Mouse (Mus musculus): ENCODE measurements around the gene Rplp0.

Rplp0 gene

DNA sequence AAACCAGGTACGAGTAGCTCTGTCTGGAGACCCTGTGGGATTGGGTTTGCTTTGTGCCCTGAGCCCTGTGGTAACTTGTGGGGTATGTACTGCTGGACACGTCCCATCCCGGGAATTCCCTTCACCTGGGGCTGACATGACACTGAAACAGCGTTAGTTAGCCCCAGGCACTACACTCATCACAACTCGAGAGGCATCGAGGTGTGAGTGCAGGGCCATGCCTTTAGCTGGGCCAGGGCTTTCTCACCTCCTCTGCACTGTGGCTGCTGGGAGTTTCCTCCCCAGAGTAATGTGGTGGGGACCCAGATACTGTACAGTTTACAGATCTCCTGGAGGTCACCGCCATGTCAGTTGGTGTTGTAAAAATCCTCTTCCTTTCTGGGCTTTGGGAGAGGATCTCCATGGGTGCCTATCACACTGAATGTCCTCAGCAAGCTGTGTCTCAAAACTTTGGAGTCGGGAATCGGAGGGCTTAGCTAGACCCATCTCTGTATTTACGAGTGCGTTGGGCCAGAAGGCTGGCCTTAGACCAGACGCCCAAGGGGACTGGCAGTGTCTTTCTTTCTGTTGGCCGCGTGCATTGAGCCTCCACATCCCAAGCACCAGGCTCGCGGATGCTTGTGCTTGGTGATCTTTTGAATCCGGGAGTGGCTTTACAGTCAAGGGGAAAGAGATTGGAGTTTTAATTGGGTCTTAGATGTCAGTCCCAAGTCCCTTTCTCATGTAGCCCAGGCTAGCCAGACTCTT lies 32.6 kb upstream of the Rplp0 start:
- no peak for DNase-seq (ENCODE audit: low read depth)

DNA sequence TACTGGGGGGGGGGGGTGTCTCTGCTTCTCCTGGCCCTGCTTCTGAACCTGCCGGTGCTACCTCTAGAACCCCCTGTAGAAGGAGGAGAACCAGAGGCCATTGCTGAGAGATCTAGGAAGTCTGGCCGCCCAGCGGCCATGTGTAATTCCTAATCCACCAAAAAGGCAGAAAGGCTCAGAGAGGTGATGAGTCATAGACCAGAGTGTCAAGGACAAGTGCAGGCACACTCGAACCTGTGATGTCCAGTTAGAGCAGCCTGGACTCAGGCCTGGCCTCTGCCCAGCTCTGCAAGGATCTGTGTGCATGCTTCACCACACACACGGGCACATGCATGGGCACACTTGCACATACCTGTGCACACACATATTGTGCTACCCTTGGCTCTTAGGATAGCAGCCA lies 31.1 kb upstream of the Rplp0 start:
- DNase-seq (ENCODE audit: low read depth) = peak; percentile 72

DNA sequence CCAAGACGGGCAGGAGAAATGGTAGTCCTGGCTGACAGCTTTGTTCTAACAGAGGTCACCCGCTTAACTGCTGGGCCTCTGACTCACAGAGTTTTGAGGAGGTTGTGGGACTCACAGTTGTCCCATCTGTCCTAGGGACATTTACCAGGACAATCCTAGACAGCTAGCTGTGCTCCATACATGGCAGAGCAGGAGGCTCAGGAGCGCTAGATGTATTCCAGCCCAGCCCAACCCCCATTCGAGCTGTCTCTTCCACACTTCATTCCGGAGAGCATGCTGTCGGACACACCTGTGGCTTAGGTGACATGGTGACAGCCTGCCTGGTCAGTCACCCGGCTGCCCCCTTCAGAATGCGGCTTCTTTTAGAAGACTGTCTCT lies 29.9 kb upstream of the Rplp0 start:
- DNase-seq (ENCODE audit: low read depth) = peak; percentile 33

DNA sequence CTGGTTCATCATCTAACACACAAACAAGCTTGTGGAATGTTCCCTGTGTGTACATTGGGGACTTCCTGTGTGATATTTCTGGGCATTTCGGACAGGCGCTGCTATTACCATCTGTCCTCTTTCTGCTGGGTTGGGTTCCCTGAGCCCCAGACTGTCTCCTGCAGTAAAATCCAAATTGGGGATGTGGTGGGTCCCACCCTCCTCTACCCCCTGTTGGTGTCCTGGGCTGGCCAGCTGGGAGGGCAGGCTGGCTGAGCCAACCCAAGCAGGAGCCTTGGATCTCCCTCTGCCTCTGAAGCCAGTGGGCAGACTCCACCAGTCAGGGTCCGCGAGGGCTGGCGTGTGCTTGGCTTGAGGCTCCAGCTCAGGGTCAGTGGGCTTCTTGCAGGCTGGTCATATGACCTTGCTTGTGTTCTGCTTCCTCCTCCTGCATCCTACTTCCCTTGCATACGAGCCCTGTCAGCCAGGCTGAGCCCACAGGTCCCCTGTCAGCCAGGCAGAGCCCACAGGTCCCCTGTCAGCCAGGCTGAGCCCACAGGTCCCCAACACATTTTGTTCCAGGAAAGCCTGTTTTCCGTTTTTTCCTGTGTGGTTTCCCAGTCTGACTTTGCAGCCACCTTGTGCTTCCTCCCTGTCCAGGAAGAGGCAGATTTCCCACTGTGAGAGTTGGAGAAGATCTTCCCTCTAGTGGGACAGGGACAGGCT lies 29.4 kb upstream of the Rplp0 start:
- peak; percentile 80 for DNase-seq (ENCODE audit: low read depth)

DNA sequence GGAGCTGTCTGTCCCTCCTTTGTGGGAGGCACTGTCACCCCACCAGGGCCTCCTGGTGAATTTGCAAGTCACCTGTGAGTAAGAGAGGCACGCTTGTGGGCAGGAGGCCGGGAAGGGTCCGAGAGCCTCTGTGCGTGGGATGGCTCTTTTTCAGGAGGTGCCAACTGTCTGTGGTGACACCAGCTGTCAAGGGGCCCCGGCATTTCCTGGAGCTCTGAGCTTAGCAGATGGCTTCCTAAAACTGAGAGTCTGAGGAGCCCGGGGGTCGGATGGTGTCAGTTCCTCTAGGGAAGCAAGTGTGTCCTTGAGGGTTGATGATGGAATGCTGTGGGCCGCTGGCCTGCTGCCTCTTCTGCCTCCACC lies 28.8 kb upstream of the Rplp0 start:
- DNase-seq (ENCODE audit: low read depth) = peak; percentile 81

DNA sequence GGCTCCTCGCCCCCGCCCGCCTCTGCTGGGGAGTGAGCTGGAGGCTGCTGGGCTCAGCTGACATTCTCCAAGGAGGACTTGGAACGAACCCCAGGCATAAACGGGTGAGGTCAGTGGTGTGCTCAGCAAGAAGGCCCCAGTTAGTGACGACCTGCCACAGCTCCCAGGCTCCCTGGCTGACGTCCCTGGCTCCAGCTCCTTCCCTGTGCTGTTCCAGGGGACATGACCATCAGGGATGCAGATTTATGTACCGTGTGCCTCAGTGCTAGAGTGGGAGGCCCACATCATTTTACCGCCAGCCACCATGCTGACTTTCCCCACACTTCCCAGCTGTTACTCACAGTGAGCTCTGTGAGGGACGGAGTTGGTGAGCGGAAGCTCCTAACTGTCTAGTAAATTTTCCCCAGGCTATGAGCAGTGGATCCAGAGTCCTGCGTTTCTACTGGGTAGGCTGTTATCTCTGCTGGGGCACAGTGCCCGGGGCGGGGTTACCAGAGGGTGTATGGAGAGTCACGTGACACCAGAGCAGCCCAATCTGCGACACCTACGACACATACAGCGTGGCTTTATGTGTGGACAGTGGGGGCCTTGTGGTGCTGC lies 27.5 kb upstream of the Rplp0 start:
- DNase-seq (ENCODE audit: low read depth) = peak; percentile 63

DNA sequence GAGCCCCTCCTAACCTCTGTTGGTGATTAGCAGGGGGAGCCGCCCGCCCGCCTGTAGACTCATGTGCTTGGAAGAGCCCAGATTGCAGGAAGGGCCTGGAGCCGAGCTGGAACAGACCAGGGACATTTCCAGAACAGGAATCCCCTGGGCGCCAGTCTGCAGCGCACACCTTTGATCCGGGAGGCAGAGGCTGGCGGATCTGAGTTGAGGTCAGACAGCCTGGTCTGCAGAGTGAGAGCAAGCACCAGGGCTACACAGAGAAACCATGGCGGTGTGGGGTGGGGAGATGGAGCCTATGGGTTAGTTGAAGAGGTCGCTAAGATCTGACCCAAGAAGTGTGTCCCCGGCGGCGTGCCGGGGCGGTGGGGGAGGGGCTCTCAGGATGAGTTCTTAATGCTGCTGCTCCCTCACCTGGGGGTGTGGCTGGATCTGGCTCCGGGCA lies 25.0 kb upstream of the Rplp0 start:
- peak; percentile 48 for DNase-seq (ENCODE audit: low read depth)

DNA sequence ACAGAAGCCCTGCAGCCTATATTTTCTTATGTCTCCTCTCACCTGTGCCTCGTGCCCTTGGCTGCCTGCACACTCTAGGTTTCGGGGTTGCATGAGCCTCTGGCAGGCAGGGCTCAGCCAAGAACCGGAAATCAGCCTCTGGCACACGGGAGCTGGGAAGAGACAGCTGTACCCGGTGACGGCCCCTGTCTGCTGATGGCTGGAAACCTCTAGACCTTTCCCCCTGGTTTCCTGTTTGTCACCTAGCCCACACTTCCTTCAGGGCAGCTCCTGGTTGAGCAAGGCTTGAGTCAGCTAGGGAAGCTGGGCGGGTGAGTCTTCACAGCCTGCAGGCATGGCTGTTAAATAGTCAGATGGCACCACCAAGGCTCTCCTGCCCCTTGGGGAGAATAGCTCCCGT lies 24.4 kb upstream of the Rplp0 start:
- DNase-seq (ENCODE audit: low read depth) = peak; percentile 87

DNA sequence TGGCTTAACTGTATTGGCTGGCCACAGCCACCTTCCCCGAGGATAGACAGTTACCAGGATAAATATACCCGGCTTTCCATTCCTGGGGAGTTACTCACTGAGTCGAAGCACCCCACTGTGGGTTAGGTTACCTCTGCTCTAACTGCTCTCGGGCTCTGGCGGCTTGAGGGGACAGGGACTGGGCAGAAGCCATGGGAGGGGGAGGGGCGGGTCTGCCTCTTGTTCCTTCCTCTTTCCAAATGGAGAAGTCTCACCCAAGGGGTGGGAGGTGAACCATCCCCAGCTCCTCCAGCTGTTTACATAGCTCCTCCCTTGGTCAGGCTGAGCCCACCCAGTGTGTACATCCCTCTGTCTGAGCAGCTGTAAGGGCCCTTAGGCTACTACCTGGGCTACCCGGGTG lies 23.6 kb upstream of the Rplp0 start:
- peak; percentile 77 for DNase-seq (ENCODE audit: low read depth)

DNA sequence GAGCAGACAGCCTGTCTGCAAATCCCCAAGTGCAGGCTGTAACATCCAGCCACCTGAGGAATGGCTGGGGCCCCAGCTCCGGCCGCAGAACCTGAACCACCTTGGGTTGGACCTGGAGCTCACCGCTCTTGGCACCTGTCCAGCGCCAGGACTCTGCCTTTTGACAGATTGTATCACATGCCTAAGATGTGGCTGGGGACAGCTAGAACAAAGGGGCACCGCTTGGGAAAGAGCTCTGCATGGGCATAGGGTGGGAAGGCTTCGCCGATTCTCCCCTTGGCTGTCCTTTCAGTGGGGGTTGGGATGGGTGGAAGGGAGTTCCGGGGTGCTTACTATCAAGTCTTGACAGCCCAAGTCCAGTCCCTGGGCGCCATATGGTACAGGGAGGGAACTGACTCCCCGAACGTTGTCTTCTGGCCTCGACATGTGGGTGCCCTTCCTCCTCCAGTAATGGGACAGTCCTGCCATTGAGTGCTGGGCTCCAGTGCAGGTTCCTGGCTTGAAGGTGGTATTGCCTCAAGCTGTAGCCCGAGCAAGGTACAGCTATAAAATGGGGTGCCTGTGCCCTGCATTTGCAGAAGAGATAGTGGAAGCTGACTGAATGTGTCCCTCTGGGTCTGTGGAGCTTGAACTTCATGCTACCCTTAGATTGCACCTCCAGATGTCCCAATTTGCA lies 21.1 kb upstream of the Rplp0 start:
- no peak for DNase-seq (ENCODE audit: low read depth)

DNA sequence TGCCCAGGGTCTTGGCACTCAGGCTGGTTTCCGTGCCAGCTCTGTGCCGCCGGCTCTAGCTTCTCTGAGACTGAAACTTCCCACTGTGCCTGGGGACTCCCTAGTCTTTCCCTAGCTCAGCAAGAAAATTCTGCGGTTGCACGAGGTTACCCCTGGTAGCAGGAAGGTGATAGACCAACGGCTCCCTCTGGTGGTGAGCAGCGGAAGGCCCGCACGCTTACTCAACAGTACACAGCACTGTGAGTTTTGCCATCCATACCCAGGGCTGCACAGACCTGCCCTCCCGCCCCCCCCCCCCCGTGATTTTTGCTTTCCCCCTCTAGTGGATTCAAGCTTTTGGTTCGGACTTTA lies 20.6 kb upstream of the Rplp0 start:
- peak; percentile 91 for DNase-seq (ENCODE audit: low read depth)

DNA sequence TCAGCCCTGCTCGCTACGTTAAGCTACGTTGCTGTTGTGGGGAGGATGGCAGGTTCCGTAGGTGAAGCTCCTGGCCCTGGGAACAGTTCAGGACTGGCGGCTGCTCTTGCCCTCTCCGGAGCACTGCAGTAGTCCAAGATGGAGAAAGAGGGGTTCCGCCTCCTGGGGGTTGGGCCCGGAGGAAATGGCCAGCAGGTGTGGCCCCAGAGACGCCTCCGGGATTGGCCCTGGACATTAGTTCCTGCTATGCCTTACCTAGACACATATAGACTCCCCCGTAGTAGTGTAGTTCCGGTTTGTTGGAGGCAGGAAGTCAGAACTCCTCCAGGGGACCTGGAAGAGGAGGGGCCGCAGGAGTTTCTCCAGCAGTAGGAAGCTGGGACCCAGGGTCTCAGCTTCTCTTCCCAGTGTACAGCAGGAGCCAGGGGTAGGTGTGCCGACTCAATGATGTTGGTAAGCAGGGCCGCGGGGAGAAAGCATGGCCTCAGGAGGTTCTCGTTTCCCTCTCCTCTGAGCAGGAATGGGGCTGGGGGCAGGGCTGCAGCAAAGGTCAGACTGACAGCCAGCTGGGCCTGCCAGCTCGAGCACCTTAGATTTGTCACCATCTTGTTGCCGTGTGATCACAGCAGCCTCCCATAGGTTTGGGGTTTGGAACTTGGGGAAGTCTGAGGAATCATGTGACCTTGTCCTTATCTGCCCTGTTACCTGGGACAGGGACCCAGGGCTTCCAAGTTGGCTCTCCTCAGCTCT lies 16.5 kb upstream of the Rplp0 start:
- peak; percentile 86 for DNase-seq (ENCODE audit: low read depth)

DNA sequence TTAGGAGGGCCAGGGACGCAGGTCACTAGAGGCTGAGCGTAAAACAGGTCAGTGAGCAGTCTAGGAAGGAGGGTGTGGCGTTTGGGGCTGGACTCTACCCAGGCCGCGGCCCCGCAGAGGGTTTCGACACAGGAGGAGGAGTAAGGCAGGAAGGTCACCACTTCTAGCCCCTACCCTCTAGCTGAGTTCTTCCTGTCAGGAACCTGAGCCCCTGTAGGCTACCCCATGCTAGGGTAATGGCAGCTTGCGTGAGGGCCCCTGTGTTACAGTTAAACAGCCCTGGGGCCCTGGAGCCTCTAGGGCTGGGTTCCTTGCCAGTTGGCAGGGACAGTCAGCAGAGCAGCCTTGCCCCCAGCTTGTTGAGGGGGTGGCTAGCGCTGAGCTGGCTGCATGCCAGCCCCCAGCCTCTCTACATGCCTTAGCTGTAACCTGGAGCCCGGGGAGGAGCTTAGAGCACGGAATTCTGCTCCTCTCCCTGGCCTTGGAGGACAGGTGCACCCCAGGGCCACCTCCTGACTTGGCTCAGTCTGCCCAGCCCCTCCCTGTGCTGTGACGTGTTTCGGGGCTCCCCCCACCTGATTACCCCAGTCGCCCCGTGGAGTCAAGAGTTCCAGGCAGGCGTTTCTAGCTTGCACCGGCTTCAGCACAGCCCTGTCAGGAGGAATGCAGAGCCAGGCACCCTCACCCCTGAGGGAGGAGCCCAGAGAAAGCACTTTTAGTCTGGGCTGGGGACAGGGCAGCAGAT lies 15.6 kb upstream of the Rplp0 start:
- DNase-seq (ENCODE audit: low read depth) = peak; percentile 76

DNA sequence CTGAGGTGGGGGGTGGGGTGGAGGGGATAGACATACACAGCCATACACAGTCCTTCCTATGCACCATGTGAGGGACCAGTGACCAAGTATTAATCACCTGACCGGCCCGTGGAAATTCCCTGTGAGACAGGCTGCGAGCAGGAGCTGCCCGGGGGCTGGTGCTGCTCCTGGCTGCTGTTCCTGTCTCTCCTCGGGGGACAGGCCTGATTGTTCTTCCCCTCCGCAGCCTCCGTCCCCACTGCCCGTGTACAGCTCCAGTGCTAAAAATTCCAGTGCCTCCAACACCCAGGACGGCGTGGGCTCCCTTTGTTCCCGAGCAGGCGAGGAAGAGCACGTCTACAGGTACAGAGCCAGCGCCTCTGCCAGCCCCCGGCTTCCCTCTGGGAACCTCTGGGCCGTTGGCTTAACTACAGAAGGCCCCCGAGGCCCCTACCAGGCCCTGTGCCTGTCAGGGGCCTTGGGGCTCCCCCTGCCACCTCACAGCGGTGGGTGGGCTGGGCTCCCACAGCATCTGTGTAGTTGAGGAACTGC lies 14.5 kb upstream of the Rplp0 start:
- no peak for DNase-seq (ENCODE audit: low read depth)

DNA sequence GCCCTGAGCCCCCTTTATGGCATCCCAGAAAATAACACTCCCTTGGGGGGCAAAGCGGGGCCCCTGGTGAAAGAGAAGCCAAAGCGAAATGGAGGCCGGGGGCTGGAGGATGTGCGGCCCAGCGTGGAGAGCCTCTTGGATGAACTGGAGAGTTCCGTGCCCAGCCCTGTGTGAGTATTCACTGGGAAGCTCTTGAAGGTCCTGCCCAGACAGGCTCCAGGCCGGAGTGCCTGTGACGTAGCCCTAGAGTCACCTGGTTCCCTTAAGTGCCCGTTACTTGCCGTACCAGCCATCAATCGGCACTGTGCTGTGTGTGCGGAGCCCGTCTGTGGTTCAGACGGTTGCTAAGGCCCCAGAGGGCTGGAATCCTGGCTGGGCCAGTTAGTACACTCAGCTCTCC lies 13.6 kb upstream of the Rplp0 start:
- no peak for DNase-seq (ENCODE audit: low read depth)

DNA sequence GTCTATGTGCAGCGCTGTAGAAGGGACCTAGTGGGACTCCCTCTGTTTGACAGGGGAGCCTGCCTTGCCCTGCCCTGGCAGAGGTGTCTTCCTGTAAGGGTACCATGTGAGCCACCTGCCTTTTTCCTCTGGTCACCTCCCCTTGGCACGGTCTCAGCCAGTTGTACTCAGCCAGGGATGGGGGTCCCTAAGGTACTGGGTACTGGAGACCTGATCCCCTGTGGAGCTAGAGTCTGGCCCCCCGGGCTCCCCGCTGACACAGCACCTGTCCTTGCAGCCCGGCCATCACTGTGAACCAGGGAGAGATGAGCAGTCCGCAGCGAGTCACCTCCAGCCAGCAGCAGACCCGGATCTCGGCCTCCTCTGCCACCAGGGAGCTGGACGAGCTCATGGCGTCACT lies 12.7 kb upstream of the Rplp0 start:
- no peak for DNase-seq (ENCODE audit: low read depth)

DNA sequence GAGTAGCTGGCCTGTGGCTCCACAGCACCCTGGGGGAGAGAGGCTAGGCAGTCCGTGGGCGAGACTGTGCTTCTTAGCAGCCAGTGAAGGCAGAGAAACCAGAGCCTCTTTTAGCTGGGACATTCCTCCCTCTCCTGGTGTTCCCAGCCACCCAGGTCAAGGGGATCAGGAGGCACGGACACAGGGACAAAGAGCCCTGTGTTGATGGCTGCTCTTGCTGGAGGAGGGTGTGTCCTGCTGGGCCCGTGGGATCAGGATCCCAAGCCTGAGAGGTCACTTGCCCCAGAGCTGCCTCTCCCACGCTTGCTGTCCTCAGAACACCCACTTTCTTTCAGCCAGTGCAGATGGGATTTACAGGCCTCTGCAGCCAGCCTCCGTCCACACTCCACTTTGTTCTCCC lies 12.3 kb upstream of the Rplp0 start:
- no peak for DNase-seq (ENCODE audit: low read depth)

DNA sequence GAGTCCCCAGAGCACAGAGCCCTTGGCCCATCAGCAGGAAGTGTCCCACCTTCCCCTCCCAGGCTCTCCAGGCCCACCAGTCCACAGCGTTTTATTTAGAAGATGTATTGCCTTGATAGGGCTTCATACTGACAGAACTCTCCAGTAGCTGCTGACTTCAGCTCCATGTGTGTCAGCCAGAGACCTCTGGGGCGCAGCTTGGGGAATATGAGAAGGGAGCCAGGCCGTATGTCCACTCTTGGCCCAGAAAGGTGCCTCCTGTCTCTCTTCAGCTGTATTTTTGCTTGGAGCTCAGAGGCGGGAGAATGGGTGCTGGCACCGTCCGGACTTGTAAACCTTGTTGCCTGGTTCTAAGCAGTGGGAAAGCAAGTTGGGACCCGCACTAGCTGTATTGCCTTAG lies 11.8 kb upstream of the Rplp0 start:
- no peak for DNase-seq (ENCODE audit: low read depth)

DNA sequence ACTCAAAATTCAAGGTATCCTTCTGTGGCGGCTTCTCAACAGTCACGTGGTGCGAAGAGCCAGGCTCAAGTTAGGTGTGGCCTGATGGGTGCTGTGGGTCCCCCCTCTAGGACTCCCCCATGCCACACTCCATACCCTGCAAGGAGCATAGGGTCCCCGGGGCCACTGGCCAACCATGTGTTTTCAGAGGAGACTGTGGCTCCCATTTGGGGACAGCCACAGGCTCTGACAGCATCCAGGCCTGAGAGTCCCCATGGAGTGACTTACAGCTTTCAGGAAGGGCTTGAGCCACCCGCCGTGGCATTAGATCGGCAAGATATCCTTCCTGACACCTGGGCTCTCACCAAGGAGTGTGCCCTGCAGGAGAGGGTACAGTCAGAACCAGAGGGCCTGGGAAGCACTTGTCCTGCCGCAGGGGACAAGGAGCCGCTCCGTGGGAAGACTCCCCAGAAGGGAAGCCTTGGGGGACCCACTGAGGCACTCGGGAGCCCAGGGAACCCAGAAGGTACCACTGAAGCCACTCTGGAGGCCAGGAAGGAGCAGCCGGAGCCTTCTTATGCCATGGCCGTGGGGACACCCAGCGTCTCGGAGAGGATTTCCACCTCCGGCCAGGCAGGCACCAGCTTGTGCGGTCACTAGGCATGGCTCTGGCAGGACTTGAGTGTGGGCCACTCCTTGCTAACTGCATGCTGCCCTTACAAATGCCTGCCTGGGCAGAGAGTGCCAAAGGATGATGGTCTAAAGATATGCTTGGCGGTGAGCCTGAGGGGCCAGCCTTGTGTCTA lies 10.6 kb upstream of the Rplp0 start:
- no peak for DNase-seq (ENCODE audit: low read depth)

DNA sequence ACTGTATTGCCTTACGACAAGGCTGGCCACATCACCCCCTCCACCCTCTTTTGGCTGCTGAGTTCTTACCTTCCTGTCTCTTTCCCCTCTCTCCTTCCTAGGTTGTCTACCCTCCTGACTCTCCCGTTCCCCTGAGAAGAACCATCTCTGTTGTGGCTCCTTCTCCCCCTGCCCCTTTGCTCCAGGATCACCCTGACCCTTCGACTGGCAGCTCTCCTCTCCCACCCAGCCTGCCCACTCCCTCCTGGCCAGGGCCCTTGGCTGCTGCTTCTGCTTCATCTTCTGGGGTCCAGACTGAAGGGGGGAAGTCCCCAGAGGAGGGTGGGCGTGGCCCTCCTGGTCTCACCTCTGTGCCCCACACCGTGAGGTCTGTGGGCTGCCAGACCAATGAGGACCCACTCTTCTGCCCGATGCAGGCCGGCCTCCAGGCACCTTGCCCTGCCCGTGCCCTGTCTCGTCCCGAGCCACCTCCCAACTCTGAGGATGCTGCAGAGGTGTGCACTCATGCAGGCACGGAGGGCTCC lies 8.7 kb upstream of the Rplp0 start:
- DNase-seq (ENCODE audit: low read depth) = no peak

Data from 416B (cell line).